9 mouse cellular contexts compared by ENCODE assay signal in the genomic region with DNA sequence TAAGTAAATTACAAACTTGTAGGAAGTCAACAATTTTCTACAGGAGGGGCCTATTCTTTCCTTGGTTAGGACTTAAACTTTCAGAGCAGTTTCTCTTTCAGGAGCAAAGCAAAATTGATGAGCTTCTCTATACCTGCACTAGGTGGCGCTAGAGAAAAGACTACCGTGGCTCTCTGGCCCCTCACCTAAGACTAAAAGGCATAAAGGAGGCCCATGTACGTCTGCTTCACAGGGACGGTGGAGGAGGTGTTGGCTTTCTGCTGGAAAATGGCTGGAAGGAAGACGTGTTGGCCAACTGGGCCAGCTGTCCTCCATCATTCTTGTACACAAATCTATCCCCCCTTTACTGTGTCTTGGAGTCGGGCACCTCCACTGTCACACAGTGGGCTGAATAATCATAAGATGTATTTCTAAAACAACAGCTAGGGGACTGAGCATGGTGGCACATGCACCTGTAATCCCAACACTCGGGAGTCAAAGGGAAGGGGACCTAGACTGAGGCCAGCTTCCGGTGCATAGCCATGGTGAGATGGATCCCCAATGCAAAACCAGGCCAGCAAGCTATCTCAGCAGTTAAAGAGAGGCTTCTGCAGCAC. TPM values are rescaled to one million over a fixed set of nuclear protein-coding genes. Genes with fewer than 3 reads are reported as not detected.
DNase-seq lines count a peak whose midpoint lies in the region; TF ChIP-seq lines count a peak whose summit lies in the region.
"Had no signal": no experiment of that assay in that cellular context is flagged by ENCODE, and none has a peak within 500 bp of the region (broad histone marks: within the 10 kb centered on the region; RNA-seq: fewer than 3 reads in every experiment).

No protein-coding gene starts in this region.

- in situ Hi-C loops in ES-E14 (cut with MboI; ENCODE audit: low sequenced_read_pairs in 2 of 2, unreplicated experiment in 2 of 2): no loop called here

- no peak for TF ChIP-seq POLR2A in heart, adult 2 months (IDR thresholded peaks at IDR 0.05; ENCODE audit: insufficient read depth, low read depth, low read length)

- no peak overlapping the region for H3K27ac ChIP-seq in heart, adult 2 months
- H3K27ac ChIP-seq in ES-E14 (ENCODE audit: insufficient read depth, low read depth, low read length, poor library complexity, severe bottlenecking): no peak overlapping the region
- no peak overlapping the region; the same call in 1 of the 2 replicates for H3K27ac ChIP-seq in embryonic facial prominence, embryonic 10.5 days (replicated peaks)
- H3K27ac ChIP-seq in limb, embryonic 10.5 days: 0 out of 2 replicates have a peak overlapping the region, but pooled peaks have one; percentile 15
- H3K27ac ChIP-seq: lung, embryonic 15.5 days had no signal

- no peak overlapping the region for H3K4me3 ChIP-seq in heart, adult 2 months
- no peak overlapping the region for H3K4me3 ChIP-seq in ES-E14 (ENCODE audit: insufficient read depth in 1 of 2, low read depth in 1 of 2, low read length in 2 of 2, poor library complexity in 1 of 2, severe bottlenecking in 1 of 2)
- H3K4me3 ChIP-seq in embryonic facial prominence, embryonic 10.5 days: no peak overlapping the region
- no peak overlapping the region for H3K4me3 ChIP-seq in limb, embryonic 10.5 days
- H3K4me3 ChIP-seq: lung, embryonic 15.5 days had no signal

- peak; percentile 89 for TF ChIP-seq CTCF in heart, adult 2 months (IDR thresholded peaks at IDR 0.05)

- H3K9me3 ChIP-seq in ES-E14 (ENCODE audit: control insufficient read depth, insufficient read depth, low read depth, low read length): no peaks in the 10 kb centered on the region
- H3K9me3 ChIP-seq in embryonic facial prominence, embryonic 10.5 days: no peaks in the 10 kb centered on the region
- no peaks in the 10 kb centered on the region for H3K9me3 ChIP-seq in limb, embryonic 10.5 days (replicated peaks)
- H3K9me3 ChIP-seq: lung, embryonic 15.5 days had no signal

- H3K4me1 ChIP-seq in heart, adult 2 months (ENCODE audit: control insufficient read depth, insufficient read depth, low read length): peaks cover 4% of the 10 kb centered on the region
- H3K4me1 ChIP-seq in ES-E14 (ENCODE audit: control insufficient read depth in 2 of 2, insufficient read depth in 2 of 2, low read length in 2 of 2, poor library complexity in 1 of 2): no peaks in the 10 kb centered on the region
- peaks cover 21% of the 10 kb centered on the region for H3K4me1 ChIP-seq in embryonic facial prominence, embryonic 10.5 days
- H3K4me1 ChIP-seq in limb, embryonic 10.5 days: peaks cover 22% of the 10 kb centered on the region

- intact Hi-C loops in heart, adult 2 months (cut with DNase I): no loop called here
- intact Hi-C loops in heart, postnatal 25 days (cut with DNase I): loop anchor here (1.0 kb wide), 1 partner anchor 455 kb away; no protein-coding TSS in a partner anchor

- peak; percentile 9 to 30 for DNase-seq in heart, adult 2 months
- no peak for DNase-seq in heart, postnatal 25 days (ENCODE audit: low spot score)
- DNase-seq in 3T3-L1 (ENCODE audit: low read depth, low spot score) (peak; percentile 47), ES-E14 (ENCODE audit: low read depth, low spot score) (peak; percentile 45)
- DNase-seq in embryonic facial prominence, embryonic 10.5 days (ENCODE audit: low spot score): peak; percentile 53
- peak; percentile 56 for DNase-seq in limb, embryonic 10.5 days (ENCODE audit: low spot score)
- peak; percentile 27 for DNase-seq in retina, postnatal 7 days (ENCODE audit: low read depth, low spot score)
- no peak for DNase-seq in urinary bladder, adult 2 months (ENCODE audit: low spot score)

- no peaks in the 10 kb centered on the region; the same call in 1 of the 2 replicates for H3K36me3 ChIP-seq in heart, adult 2 months (ENCODE audit: control insufficient read depth, insufficient read depth, low read length)
- H3K36me3 ChIP-seq in ES-E14 (ENCODE audit: control insufficient read depth, insufficient read depth, low read length, poor library complexity, severe bottlenecking): no peaks in the 10 kb centered on the region; the same call in 1 of the 2 replicates
- peaks cover 29% of the 10 kb centered on the region for H3K36me3 ChIP-seq in embryonic facial prominence, embryonic 10.5 days (replicated peaks)
- H3K36me3 ChIP-seq in limb, embryonic 10.5 days: peaks cover 23% of the 10 kb centered on the region

- no peak overlapping the region for H3K9ac ChIP-seq in heart, adult 2 months (ENCODE audit: low read depth, low read length)
- no peak overlapping the region for H3K9ac ChIP-seq in ES-E14 (ENCODE audit: insufficient read depth, low read depth, low read length, poor library complexity, severe bottlenecking)
- H3K9ac ChIP-seq: lung, embryonic 15.5 days had no signal

- WGBS in heart, adult 2 months: 43% methylated on average over 8 of the region's 8 CpGs
- 40% methylated on average over 8 of the region's 8 CpGs for WGBS in embryonic facial prominence, embryonic 10.5 days
- 42% methylated on average over 8 of the region's 8 CpGs for WGBS in limb, embryonic 10.5 days

- no peaks in the 10 kb centered on the region for H3K27me3 ChIP-seq in heart, adult 2 months (ENCODE audit: control insufficient read depth, insufficient read depth, low read length)
- no peaks in the 10 kb centered on the region for H3K27me3 ChIP-seq in embryonic facial prominence, embryonic 10.5 days (replicated peaks; ENCODE audit: low read depth, poor library complexity, severe bottlenecking)
- no peaks in the 10 kb centered on the region for H3K27me3 ChIP-seq in limb, embryonic 10.5 days (ENCODE audit: low read depth, poor library complexity, severe bottlenecking)
- H3K27me3 ChIP-seq: lung, embryonic 15.5 days had no signal

- no peaks in the 10 kb centered on the region for H3K79me2 ChIP-seq in heart, adult 2 months (replicated peaks; ENCODE audit: control insufficient read depth, insufficient read depth, low read length)

- TF ChIP-seq EP300 in heart, adult 2 months (IDR thresholded peaks at IDR 0.05; ENCODE audit: insufficient read depth, low read depth, low read length): no peak

TF ChIP-seq in ES-E14, 5 proteins besides CTCF, POLR2A, EP300 and RAD21:
- no peak for TF ChIP-seq CHD2 (IDR thresholded peaks at IDR 0.05; ENCODE audit: low read depth, low read length)
- TF ChIP-seq HCFC1 (IDR thresholded peaks at IDR 0.05; ENCODE audit: borderline replicate concordance, insufficient read depth, low read length): no peak
- no peak for TF ChIP-seq ZNF384 (IDR thresholded peaks at IDR 0.05; ENCODE audit: low read depth, low read length)
- no peak for TF ChIP-seq MAFK (IDR thresholded peaks at IDR 0.05; ENCODE audit: insufficient read depth, low read depth, low read length)
- peak; percentile 39; the same call in 1 of the 2 replicates for TF ChIP-seq ZC3H11A (IDR thresholded peaks at IDR 0.05; ENCODE audit: borderline replicate concordance, low read depth, low read length)

RNA-seq across cellular contexts. Expression of a gene that starts 36.0 kb away (rescaled TPM):
- not detected for total RNA-seq in heart, adult 2 months (2021)
- polyA plus RNA-seq in heart, adult 2 months (2012; rRNA removed): not detected in 2 replicates
- total RNA-seq in heart, postnatal 25 days (2021): not detected
- total RNA-seq in ES-E14 (2012; rRNA removed): not detected in 2 replicates
- polyA plus RNA-seq in embryonic facial prominence, embryonic 10.5 days (2016; fragmentation: Nextera tagmentation; extraction: Ambion mirVana): 0.13 and 0.21 TPM in 2 replicates
- 0.20 TPM in 1 of 2 replicates, not detected in the other for polyA plus RNA-seq in limb, embryonic 10.5 days (2016; fragmentation: Nextera tagmentation; extraction: Ambion mirVana)
- not detected in 2 replicates for polyA plus RNA-seq in urinary bladder, adult 2 months (2012; rRNA removed)
- polyA plus RNA-seq: lung, embryonic 15.5 days had no signal

RNA-seq across cellular contexts. Expression of a gene that starts 54.1 kb away (rescaled TPM):
- total RNA-seq in heart, adult 2 months (2021): 1 to 10 TPM; 2.3 to 2.6 TPM
- 0.88 and 1.2 TPM in 2 replicates for polyA plus RNA-seq in heart, adult 2 months (2012; rRNA removed)
- total RNA-seq in heart, postnatal 25 days (2021): 1 to 10 TPM; 3.2 to 3.6 TPM
- total RNA-seq in ES-E14 (2012; rRNA removed): 3.5 and 3.7 TPM in 2 replicates
- polyA plus RNA-seq in embryonic facial prominence, embryonic 10.5 days (2016; fragmentation: Nextera tagmentation; extraction: Ambion mirVana): 4.1 and 5.4 TPM in 2 replicates
- polyA plus RNA-seq in limb, embryonic 10.5 days (2016; fragmentation: Nextera tagmentation; extraction: Ambion mirVana): 5.7 and 6.0 TPM in 2 replicates
- polyA plus RNA-seq in urinary bladder, adult 2 months (2012; rRNA removed): 4.8 and 8.2 TPM in 2 replicates

RNA-seq across cellular contexts. Expression of a gene that starts 55.2 kb away (rescaled TPM):
- total RNA-seq in heart, adult 2 months (2021): 1 to 10 TPM; 4.1 to 6.7 TPM
- polyA plus RNA-seq in heart, adult 2 months (2012; rRNA removed): 3.6 and 5.8 TPM in 2 replicates
- total RNA-seq in heart, postnatal 25 days (2021): 1 to 10 TPM; 5.3 to 6.4 TPM
- total RNA-seq in ES-E14 (2012; rRNA removed): 3.6 and 4.1 TPM in 2 replicates
- 32.6 and 33.3 TPM in 2 replicates for polyA plus RNA-seq in embryonic facial prominence, embryonic 10.5 days (2016; fragmentation: Nextera tagmentation; extraction: Ambion mirVana)
- polyA plus RNA-seq in limb, embryonic 10.5 days (2016; fragmentation: Nextera tagmentation; extraction: Ambion mirVana): 39.2 and 39.9 TPM in 2 replicates
- 16.6 and 19.3 TPM in 2 replicates for polyA plus RNA-seq in urinary bladder, adult 2 months (2012; rRNA removed)

Comparison
In these comparisons a context has a peak if more than half of its experiments do, and no peak if none do; other contexts are left out.
1. DNase-seq: peak in heart, adult 2 months (2 of 2), 3T3-L1 (single experiment), ES-E14 (single experiment), embryonic facial prominence, embryonic 10.5 days (single experiment), limb, embryonic 10.5 days (single experiment) and retina, postnatal 7 days (single experiment); none in heart, postnatal 25 days (single experiment) and urinary bladder, adult 2 months (single experiment).